15 mouse cellular contexts compared by ENCODE assay signal in genomic region chr7:82863341-82863740, GRCm38 (mm10). TPM values are rescaled to one million over a fixed set of nuclear protein-coding genes. Genes with fewer than 3 reads are reported as not detected.
DNase-seq lines count a peak whose midpoint lies in the region; ATAC-seq lines count a peak whose summit lies in the region.
"Had no signal": no experiment of that assay in that cellular context is flagged by ENCODE, and none has a peak within 500 bp of the region (broad histone marks: within the 10 kb centered on the region; RNA-seq: fewer than 3 reads in every experiment).

No protein-coding gene starts in this region.

- H3K36me3 ChIP-seq in midbrain, embryonic 10.5 days, result no peaks in the 10 kb centered on the region
- H3K36me3 ChIP-seq in midbrain, embryonic 11.5 days (ENCODE audit: control insufficient read depth, insufficient read depth, low read length), result no peaks in the 10 kb centered on the region
- H3K36me3 ChIP-seq in forebrain, embryonic 15.5 days, result no peaks in the 10 kb centered on the region
- 0 out of 2 replicates have a peak, but pooled peaks cover under 1% of the 10 kb centered on the region for H3K36me3 ChIP-seq in limb, embryonic 10.5 days
- H3K36me3 ChIP-seq in neural tube, embryonic 15.5 days, result no peaks in the 10 kb centered on the region
- no peaks in the 10 kb centered on the region for H3K36me3 ChIP-seq in kidney, embryonic 16.5 days (ENCODE audit: insufficient read depth, low read length)
- H3K36me3 ChIP-seq: lung, embryonic 15.5 days had no signal

- peak; percentile 25 for DNase-seq in midbrain, embryonic 10.5 days (ENCODE audit: low spot score)
- no peak for DNase-seq in midbrain, embryonic 11.5 days (ENCODE audit: low spot score, missing footprints)
- DNase-seq in limb, embryonic 10.5 days (ENCODE audit: low spot score), result no peak
- DNase-seq in heart, postnatal 25 days (ENCODE audit: low spot score), result no peak
- DNase-seq in cerebellum, postnatal 36 days, result no peak
- DNase-seq: adrenal gland, postnatal 36 days; B cell, adult 2 months; heart, postnatal 4 days; kidney, adult 9 months; right cerebral cortex, postnatal 4 days had no signal

- H3K4me1 ChIP-seq in midbrain, embryonic 10.5 days, result peaks cover 22% of the 10 kb centered on the region
- H3K4me1 ChIP-seq in midbrain, embryonic 11.5 days (ENCODE audit: control insufficient read depth, insufficient read depth, low read length), result peaks cover 9% of the 10 kb centered on the region
- H3K4me1 ChIP-seq in forebrain, embryonic 15.5 days, result peaks cover 18% of the 10 kb centered on the region
- H3K4me1 ChIP-seq in limb, embryonic 10.5 days, result peaks cover 20% of the 10 kb centered on the region
- H3K4me1 ChIP-seq in neural tube, embryonic 15.5 days, result peaks cover 16% of the 10 kb centered on the region
- peaks cover 12% of the 10 kb centered on the region; the same call in 1 of the 2 replicates for H3K4me1 ChIP-seq in kidney, embryonic 16.5 days (ENCODE audit: insufficient read depth, low read length)

- no peaks in the 10 kb centered on the region for H3K27me3 ChIP-seq in midbrain, embryonic 10.5 days (ENCODE audit: low read depth, poor library complexity, severe bottlenecking)
- H3K27me3 ChIP-seq in midbrain, embryonic 11.5 days (ENCODE audit: control insufficient read depth, insufficient read depth, low read length), result no peaks in the 10 kb centered on the region
- no peaks in the 10 kb centered on the region for H3K27me3 ChIP-seq in forebrain, embryonic 15.5 days
- no peaks in the 10 kb centered on the region for H3K27me3 ChIP-seq in limb, embryonic 10.5 days (ENCODE audit: low read depth, poor library complexity, severe bottlenecking)
- no peaks in the 10 kb centered on the region for H3K27me3 ChIP-seq in neural tube, embryonic 15.5 days (replicated peaks)
- no peaks in the 10 kb centered on the region for H3K27me3 ChIP-seq in kidney, embryonic 16.5 days (ENCODE audit: insufficient read depth, low read length)
- H3K27me3 ChIP-seq: lung, embryonic 15.5 days had no signal

- ATAC-seq in midbrain, embryonic 11.5 days (ENCODE audit: low FRiP score), result no peak
- ATAC-seq in forebrain, embryonic 15.5 days (replicated peaks), result no peak
- no peak for ATAC-seq in neural tube, embryonic 15.5 days (ENCODE audit: low FRiP score)
- no peak for ATAC-seq in kidney, embryonic 16.5 days (ENCODE audit: low FRiP score, low TSS enrichment)

- intact Hi-C loops in heart, postnatal 25 days (cut with DNase I), result loop anchor here (10.0 kb wide), 1 partner anchor 1021 kb away; the partner anchor contains the start of genes Mesd and Tlnrd1

- no peak overlapping the region for H3K9ac ChIP-seq in midbrain, embryonic 11.5 days (ENCODE audit: low read length)
- no peak overlapping the region; the same call in 1 of the 2 replicates for H3K9ac ChIP-seq in forebrain, embryonic 15.5 days (replicated peaks)
- no peak overlapping the region; the same call in 1 of the 2 replicates for H3K9ac ChIP-seq in neural tube, embryonic 15.5 days (replicated peaks)
- no peak overlapping the region for H3K9ac ChIP-seq in kidney, embryonic 16.5 days (replicated peaks; ENCODE audit: low read length)
- H3K9ac ChIP-seq: lung, embryonic 15.5 days had no signal

- no peak overlapping the region for H3K4me2 ChIP-seq in midbrain, embryonic 11.5 days
- no peak overlapping the region for H3K4me2 ChIP-seq in forebrain, embryonic 15.5 days (replicated peaks)
- no peak overlapping the region for H3K4me2 ChIP-seq in neural tube, embryonic 15.5 days
- no peak overlapping the region for H3K4me2 ChIP-seq in kidney, embryonic 16.5 days (replicated peaks; ENCODE audit: low read depth, low read length)
- H3K4me2 ChIP-seq: lung, embryonic 15.5 days had no signal

- H3K27ac ChIP-seq in midbrain, embryonic 10.5 days (replicated peaks), result peak overlapping the region; percentile 72
- H3K27ac ChIP-seq in midbrain, embryonic 11.5 days (ENCODE audit: low read depth, low read length), result no peak overlapping the region; the same call in 1 of the 2 replicates
- peak overlapping the region; percentile 100 for H3K27ac ChIP-seq in forebrain, embryonic 15.5 days (replicated peaks)
- peak overlapping the region; percentile 0; the same call in 1 of the 2 replicates for H3K27ac ChIP-seq in limb, embryonic 10.5 days
- peak overlapping the region; percentile 75 for H3K27ac ChIP-seq in neural tube, embryonic 15.5 days (replicated peaks)
- H3K27ac ChIP-seq in kidney, embryonic 16.5 days (ENCODE audit: low read length), result no peak overlapping the region
- H3K27ac ChIP-seq: lung, embryonic 15.5 days had no signal

- WGBS in midbrain, embryonic 10.5 days, result 55% methylated on average over 6 of the region's 6 CpGs
- WGBS in midbrain, embryonic 11.5 days, result 39% methylated on average over 6 of the region's 6 CpGs
- WGBS in forebrain, embryonic 15.5 days, result 33% methylated on average over 6 of the region's 6 CpGs
- 66% methylated on average over 6 of the region's 6 CpGs for WGBS in limb, embryonic 10.5 days
- 19% methylated on average over 6 of the region's 6 CpGs for WGBS in neural tube, embryonic 15.5 days
- 47% methylated on average over 6 of the region's 6 CpGs for WGBS in kidney, embryonic 16.5 days

- no peak overlapping the region for H3K4me3 ChIP-seq in midbrain, embryonic 10.5 days
- no peak overlapping the region for H3K4me3 ChIP-seq in midbrain, embryonic 11.5 days (ENCODE audit: low read depth, low read length)
- no peak overlapping the region for H3K4me3 ChIP-seq in forebrain, embryonic 15.5 days
- H3K4me3 ChIP-seq in limb, embryonic 10.5 days, result no peak overlapping the region
- no peak overlapping the region for H3K4me3 ChIP-seq in neural tube, embryonic 15.5 days (replicated peaks)
- no peak overlapping the region for H3K4me3 ChIP-seq in kidney, embryonic 16.5 days (ENCODE audit: low read length)
- H3K4me3 ChIP-seq: lung, embryonic 15.5 days; megakaryocyte, embryonic 14.5 days had no signal

- no peaks in the 10 kb centered on the region for H3K9me3 ChIP-seq in midbrain, embryonic 10.5 days (replicated peaks)
- H3K9me3 ChIP-seq in midbrain, embryonic 11.5 days (ENCODE audit: control insufficient read depth, low read length), result no peaks in the 10 kb centered on the region
- no peaks in the 10 kb centered on the region for H3K9me3 ChIP-seq in forebrain, embryonic 15.5 days
- no peaks in the 10 kb centered on the region for H3K9me3 ChIP-seq in limb, embryonic 10.5 days (replicated peaks)
- no peaks in the 10 kb centered on the region for H3K9me3 ChIP-seq in neural tube, embryonic 15.5 days (replicated peaks)
- H3K9me3 ChIP-seq in kidney, embryonic 16.5 days (ENCODE audit: low read length), result no peaks in the 10 kb centered on the region
- H3K9me3 ChIP-seq: lung, embryonic 15.5 days had no signal

RNA-seq across cellular contexts. Expression of gene Mex3b, which starts 3.8 kb away (rescaled TPM):
- polyA plus RNA-seq in midbrain, embryonic 10.5 days (2016; fragmentation: Nextera tagmentation; extraction: Ambion mirVana), result 23.2 and 24.7 TPM in 2 replicates
- polyA plus RNA-seq in midbrain, embryonic 11.5 days (2014; fragmentation: Nextera tagmentation; extraction: Ambion mirVana), result 31.6 and 35.5 TPM in 2 replicates
- 50.2 and 51.2 TPM in 2 replicates for polyA plus RNA-seq in forebrain, embryonic 15.5 days (2015; fragmentation: Nextera tagmentation; extraction: Ambion mirVana)
- 26.3 and 38.5 TPM in 2 replicates for polyA plus RNA-seq in limb, embryonic 10.5 days (2016; fragmentation: Nextera tagmentation; extraction: Ambion mirVana)
- 17.7 and 21.3 TPM in 2 replicates for polyA plus RNA-seq in neural tube, embryonic 15.5 days (2015; fragmentation: Nextera tagmentation; extraction: Ambion mirVana)
- total RNA-seq in heart, postnatal 25 days (2021), result 1 to 10 TPM; 1.6 to 2.5 TPM
- 9.9 and 10.5 TPM in 2 replicates for polyA plus RNA-seq in kidney, embryonic 16.5 days (2015; fragmentation: Nextera tagmentation; extraction: Ambion mirVana)

Comparison
In these comparisons a context has a peak if more than half of its experiments do, and no peak if none do; other contexts are left out.
1. H3K27ac ChIP-seq: peak in midbrain, embryonic 10.5 days (single experiment), forebrain, embryonic 15.5 days (single experiment), limb, embryonic 10.5 days (single experiment) and neural tube, embryonic 15.5 days (single experiment); none in midbrain, embryonic 11.5 days (single experiment) and kidney, embryonic 16.5 days (single experiment).